Mouse (Mus musculus): ENCODE data around the gene Gm49486.

Gm49486 gene

GRCm38 (mm10) chr15:79306043-79306637, 76.9 kb downstream of the Gm49486 start:
- CTCF ChIA-PET, result interaction anchor here in 2 of 4 experiments (0.9 to 1.2 kb wide), 4 partner anchors 26 to 160 kb away, joined by 3 to 5 read pairs (median 3); no protein-coding TSS in a partner anchor
- POLR2A ChIA-PET, result interaction anchor here in 3 of 4 experiments (0.8 to 2.9 kb wide), 10 partner anchors 8 to 353 kb away, joined by 3 to 17 read pairs (median 4); partner anchors contain the start of genes Pla2g6 (in 2 of the 3), Cby1 (in 1 of the 3) and Fam227a (in 1 of the 3)

Data from embryonic stem cell, embryonic (primary cell).